Mouse (Mus musculus) activated CD4-positive, CD25-positive, alpha-beta regulatory T cell, adult 4 months (primary cell): Measurements from ENCODE around the gene Npr2. TPM values are rescaled to one million over a fixed set of nuclear protein-coding genes. Genes with fewer than 3 reads are reported as not detected.

Experiments
- ATAC-seq: one replicate; pipeline ENCODE4 v1.8.0; 2017
- polyA plus RNA-seq, 2 experiments: library from polyadenylated mRNA; unstranded; fragments of 100-300 nt; shearing (Covaris generic); gene quantifications; one replicate each; pipeline ENCODE4 v1.2.1; 2017

Npr2 gene
- polyA plus RNA-seq, 2 experiments from 2014 or later: not detected

DNA sequence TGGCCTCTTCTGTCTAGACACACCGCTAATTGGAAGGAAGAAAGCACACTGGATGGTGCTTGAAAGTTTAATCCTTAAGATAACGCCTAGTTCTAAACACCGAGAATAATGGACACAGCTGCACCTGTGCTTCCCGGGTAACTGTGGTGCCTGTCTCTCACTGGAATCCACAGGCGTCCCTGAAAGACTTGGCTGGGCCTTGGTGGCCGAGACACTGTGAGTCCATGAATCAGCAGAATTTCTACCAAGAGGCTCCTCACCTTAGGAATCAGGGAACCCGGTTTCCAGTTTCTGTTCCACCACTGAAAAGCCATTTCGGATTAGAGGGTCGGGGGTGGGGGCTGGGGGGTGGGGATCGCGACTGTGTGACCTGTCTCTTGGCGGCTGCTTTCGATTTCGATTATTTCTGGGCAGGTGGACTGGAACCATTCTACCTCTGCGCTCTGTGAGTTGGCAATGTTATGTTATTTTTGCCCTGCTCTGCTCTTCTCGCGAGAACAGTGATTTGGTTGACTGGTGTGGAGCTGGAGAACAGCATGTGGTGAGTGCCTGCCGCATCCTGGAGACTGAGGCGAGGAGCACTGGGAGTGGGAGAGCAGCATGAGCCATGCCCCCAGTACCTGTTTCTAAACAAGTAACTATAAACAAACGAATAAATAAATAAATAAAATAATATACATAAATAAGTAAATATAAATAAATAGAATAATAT is 2.5 kb upstream of the Npr2 start:
- ATAC-seq: no peak

DNA sequence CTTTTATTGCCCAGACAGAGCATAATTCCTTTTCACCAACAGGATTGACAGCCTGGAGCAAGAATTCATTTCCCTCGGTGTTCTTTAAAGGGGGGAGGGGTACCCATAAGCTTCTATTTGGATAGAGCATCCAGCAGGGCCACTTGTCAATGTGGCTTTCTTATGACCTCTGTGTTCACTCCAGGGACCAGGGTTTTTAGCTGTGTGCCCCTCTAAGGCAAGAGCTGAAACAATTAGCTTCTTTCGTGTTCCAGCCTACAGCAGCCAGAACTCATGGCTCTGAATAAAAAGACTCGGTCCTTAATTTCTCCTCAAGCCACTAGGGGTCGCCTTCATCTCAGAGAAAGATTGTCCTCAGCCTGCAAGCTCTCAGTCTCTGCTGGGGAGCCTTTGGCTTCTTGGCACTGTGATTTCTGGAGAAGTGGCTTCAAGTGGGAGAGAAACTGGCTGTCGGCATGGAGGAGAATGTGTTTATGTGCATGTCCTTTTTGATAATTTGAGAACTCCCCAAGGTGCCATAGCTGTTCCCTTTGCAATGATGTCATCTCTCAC is 1.6 kb upstream of the Npr2 start:
- no peak for ATAC-seq

DNA sequence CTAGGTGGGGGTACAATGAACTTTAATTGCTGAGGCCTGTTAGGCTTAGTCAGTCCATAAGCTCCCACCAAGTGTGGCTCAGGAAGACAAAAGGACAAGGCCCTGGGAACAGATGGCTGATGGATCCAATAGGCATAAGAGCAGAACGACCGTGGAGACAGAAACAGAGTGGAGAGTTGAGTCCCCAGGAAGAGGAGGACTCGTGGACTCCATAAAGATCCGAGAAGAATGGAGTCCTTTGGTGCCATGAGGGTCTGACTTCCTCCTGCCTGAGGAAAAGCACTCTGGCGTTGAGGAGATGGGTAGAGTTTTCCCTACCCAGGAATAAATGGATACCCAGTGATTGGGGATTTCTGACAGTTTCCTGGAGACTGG is 1.1 kb upstream of the Npr2 start:
- no peak for ATAC-seq

DNA sequence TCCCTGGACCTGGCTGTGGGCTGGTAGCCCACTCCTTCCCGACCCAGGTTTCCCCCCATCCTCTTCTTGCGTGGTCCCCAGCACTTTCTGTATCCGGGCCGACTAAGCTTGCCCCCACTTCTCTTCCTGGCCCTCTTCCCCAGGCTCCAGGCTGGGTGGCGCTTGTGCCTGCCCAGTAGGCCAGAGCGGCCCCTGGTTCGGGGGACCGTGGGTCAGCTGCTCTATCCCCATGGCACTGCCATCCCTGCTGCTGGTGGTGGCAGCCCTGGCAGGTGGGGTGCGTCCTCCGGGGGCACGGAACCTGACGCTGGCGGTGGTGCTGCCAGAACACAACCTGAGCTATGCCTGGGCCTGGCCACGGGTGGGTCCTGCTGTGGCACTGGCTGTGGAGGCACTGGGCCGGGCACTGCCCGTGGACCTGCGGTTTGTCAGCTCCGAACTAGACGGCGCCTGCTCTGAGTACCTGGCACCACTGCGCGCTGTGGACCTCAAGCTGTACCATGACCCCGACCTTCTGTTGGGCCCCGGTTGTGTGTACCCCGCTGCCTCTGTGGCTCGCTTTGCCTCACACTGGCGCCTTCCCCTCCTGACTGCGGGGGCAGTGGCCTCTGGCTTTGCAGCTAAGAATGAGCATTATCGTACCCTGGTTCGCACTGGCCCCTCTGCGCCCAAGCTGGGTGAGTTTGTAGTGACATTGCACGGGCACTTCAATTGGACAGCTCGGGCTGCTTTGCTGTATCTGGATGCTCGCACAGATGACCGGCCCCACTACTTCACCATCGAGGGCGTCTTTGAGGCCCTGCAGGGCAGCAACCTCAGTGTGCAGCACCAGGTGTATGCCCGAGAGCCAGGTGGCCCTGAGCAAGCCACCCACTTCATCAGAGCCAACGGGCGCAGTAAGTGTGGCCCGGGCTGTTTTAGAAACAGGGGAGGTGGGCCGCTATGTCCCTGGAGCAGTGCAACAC is 503 bp downstream of the Npr2 start:
- ATAC-seq: no peak

DNA sequence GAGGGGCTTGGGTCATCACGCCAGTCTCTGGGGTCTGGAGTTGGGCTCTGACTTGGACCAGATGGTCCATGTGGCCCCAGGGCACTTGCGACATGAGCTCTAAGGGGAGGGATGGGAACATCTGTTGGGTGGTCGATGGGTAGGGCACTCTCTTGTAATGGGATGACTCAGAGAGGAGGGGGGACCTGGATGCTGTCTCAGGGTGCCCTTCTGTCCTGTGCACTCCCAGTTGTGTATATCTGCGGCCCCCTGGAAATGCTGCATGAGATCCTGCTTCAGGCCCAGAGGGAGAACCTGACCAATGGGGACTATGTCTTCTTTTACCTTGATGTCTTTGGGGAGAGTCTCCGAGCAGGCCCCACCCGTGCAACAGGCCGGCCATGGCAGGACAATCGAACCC is 1.6 kb downstream of the Npr2 start:
- no peak for ATAC-seq

DNA sequence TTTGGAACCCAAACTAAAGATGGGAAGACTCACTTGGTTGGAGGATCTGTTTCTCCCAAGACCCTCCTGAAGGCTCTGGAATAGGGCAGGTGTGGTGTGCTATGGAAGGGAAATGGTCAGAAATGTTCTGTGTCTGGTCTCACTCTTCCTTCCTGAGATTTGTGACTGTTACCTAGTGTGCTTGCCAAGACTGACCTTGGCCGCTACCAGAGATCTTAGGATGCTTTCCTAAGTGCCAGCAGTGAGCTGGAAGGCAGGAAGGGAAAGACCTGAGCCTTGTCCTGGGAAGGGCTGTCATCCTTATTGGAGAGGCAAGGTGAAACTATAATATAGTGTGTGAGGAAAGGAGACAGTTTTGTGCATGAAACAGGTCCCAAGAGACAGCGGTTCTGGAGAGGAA is 2.0 kb downstream of the Npr2 start:
- no peak for ATAC-seq

DNA sequence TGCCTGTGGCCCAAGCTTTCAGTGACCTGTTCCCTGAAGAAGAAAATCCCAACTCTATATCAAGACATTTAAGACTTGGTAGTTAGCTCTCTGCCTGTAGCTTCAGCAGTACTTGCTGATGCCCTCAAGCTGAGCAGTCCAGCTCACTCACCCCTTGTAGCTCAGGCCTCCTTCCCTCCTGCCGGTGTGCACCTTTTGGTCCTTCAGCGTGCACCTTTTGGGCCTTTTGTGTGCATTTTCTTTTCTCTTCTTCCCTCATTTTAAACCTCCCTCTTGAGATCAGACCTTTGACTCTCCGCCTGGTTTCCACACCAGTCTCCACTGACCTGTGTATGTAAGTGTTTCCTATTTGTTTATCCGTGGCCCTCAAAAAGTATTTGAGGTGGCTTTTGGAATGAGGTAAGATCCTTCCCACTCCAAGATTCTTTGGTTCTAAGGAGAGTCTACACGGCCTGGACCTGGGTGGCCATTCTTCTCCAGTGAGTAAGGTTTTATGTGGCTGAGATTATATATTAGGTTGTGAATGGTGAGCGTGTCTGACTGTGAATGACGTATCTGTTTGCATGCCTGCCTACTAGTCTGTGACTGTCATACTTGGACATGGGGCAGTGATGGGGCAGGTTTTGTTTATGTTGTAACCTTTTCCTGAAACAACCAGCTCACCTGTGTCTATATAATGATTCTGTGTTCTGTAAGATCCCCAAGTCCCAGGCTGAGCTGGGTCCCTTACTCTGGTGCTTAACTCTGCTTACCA is 3.1 kb downstream of the Npr2 start:
- ATAC-seq: no peak

DNA sequence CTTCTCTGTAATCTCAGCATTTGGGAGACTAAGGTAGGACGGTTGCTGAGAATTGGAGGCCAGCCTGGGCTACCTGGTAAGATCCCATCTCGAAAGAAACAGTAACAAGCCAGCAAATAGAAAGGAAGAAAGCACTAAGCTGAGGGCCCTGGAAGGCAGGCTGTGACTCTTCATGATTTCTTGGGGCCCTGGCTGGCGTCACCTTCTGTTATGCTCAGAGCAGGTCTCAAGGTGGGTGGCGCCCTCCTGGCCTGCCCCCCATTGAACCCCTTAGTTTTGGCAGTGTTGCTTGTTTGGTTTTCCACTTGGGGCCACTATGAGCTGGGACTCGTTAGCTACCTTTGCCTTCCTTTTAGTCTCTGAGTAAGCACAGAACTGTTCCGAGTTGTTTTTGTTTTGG is 5.0 kb downstream of the Npr2 start:
- no peak for ATAC-seq

DNA sequence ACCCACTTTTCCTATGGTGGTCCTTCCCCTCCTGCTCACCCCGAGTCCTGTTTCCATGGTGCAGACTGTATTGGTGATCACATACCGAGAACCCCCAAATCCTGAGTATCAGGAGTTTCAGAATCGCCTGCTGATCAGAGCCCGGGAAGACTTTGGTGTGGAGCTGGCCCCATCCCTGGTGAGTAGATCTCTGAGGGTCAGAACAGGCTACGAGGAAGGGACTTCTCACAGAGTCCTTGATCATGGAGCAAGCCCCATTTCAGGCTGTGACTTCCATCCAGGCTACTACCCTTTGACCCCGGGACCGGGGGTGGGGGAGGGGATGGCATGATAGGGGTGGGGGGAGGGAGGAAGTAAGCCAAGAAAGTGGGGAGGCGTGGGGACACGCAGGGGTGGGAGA is 8.3 kb downstream of the Npr2 start:
- ATAC-seq: no peak

DNA sequence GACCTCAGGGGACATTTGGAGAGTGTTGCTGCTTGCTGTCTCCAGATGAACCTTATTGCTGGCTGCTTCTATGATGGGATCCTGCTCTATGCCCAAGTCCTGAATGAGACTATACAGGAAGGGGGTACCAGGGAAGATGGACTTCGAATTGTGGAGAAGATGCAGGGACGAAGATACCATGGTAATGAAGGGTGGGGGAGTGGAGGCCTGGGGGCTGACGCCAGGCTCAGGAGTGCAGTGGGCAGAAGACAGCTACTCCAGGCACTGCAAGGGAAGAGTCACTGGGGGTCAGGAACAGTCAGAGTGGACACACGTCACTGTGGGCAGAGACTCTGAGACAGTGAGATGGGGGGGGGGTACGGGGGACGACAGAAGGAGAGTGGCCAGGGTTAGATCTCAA is 8.8 kb downstream of the Npr2 start:
- ATAC-seq: no peak

DNA sequence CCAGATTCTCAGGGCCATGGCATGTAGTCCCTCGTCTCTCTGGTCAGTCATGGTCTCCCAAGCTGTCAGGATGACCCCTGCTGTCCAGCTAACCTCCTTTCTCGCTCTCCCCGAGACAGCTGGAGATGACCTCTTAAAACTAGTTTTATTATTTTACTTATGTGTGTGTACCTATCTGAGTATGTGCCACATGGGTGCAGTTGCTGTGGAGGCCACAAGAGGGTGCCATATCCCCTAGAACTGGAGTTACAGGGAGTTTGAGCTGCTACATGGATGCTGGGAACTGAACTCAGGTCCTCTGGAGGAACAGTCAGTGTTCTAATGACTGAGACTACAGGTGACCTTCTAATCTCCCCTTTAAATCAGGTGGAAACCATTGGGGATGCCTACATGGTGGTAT is 18.0 kb downstream of the Npr2 start:
- ATAC-seq: no peak

DNA sequence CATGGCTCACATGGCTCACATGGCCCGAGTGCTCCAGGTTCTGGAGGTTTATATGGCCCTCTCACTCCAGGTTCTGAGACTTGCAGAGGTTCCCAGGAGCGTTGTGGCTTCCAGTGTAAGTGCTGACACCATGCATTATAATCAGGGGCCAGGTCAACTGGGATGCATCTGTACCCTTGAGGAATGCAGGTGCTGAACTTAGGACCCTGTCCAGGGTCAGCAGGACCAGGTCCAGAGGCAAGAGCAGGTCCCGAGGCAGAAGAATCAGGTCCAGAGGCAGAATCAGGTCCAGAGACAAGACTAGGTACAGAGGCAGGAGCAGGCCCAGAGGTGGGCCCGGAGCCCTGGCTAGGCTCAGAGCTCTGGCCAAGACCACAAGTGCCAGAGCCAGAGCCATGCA is 21.0 kb downstream of the Npr2 start:
- no peak for ATAC-seq

DNA sequence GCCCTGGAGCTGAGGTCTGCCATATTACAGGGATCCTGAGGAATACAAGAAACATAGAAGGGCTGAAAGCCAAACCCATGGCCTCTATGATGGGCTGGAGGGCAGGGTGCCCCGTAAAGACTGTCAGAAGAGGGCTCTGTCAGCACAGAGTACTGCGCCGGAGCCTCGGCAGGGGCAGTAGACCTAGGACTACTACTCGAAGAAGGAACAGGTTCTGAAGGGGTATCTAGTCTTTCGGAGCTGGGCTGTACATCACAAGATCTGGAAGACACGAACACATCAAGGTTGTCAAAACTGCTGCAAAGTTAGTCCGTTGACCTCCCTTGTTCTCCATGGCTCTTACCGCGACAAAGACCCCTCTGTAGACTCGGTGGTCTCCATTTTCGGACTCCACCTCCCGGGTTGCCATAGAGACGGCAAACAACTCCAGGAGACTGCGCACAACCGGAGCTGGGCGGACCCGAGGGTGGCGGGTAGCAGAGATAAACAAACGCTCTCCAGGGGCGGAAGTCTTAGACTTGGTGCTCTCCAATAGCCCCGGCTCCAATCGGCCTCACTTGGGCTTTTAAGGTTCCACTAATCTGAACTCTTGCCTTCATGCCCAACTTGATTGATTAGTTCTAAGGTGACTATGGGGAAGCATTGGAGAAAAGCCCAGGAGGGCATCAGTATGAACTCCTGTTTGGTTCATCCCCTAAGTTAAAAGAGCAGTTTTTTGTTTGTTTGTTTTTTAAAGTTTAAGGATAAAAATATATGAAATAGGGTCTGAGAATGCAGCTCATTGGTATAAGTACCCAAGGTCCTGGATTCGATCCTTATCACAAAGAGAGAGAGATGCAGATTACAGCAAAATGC is 21.7 kb downstream of the Npr2 start, which contains the start of gene Spag8:
Spag8 (minus strand) TSS at position 434 of the 855 bp plus-strand sequence.
- no peak for ATAC-seq

DNA sequence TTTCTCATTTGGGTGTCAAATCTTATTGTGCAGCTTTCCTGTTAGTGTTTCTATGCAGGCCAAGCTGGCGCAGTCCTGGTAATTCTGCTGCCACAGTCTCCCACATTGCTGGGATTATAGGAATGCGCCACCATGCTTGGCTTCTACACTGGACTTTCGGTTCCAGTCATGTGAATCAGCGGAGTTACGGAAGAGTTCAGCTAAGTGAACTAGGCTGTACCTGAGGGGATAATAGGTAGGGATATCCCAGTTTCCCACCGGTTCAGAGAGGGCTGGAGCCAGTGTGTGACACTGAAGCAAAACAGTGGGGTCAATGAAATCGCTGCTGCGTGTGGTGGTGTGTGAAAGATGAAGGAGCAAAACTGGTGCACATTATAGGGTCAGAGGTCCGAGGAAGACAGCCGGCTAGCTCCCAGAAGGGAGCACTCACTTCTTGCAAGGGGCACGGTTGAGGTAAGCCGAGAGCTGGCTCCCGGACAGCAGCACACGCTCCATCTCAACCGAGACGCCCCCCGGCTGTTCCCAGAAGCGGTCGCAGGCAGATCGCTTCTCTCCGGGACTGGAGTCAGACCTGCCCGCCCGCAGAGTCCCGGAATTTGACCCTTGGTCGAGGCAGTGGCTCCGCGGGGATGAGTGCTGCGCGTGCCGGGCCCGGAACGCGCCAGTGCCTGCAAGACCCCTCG is 24.1 kb downstream of the Npr2 start:
- ATAC-seq: peak; percentile 4

DNA sequence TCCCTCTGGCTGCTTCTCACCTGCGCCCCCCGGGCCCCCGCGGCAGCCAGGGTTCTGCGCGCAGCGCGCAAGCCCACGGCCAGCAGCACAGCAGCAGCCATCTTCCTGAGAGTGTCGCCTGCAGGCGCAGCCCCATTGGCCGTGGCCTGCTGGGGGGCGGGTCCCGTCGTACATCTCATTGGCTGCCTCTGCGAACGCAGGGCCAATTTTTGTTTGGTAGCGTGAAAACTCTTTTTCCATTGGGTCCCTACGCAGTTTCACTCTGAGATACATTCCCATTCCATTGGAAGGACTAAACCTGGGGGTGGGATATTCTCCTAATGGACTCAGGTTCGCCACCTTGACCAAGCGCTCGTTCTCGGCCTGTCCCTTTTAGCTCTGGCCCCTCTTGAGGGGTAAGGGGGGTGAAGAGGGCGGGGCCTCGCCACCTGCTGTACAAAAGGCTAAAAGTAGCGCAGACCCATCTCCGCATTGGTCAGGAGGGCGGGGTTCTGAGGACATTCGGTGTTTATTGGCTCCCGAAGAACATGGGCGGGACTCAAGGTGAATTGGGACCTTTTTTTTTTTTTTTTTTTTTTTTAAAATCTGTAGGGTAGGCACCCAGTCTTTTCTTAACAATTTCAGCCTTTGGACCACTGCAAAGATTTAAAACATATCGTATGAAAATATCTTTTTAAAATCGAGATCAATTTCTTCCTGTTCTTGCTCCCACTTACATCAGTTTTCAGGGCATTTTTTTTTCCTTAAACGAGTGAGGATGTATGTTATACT is 24.8 kb downstream of the Npr2 start, which contains the start of gene Hint2:
Hint2 (minus strand) TSS at position 128 of the 771 bp plus-strand sequence.
- peak; percentile 96 for ATAC-seq

DNA sequence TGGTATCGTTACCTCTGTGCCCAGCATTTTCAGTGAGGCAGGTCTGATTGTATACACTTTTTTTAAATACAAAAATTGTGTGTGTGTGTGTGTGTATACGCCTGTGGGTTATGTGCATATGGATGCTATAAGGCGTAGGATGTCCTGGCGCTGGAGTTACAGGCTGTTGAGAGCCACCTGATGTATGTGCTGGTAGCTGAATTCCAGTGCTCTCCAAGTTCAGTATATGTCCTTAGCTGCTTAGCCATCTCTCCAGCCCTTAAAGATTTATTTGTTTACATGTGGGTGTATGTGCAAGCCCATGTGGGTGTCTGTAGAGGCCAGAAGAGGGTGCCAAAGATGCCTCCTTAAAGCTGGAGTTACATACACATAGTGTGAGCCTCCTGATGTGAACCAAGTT is 25.4 kb downstream of the Npr2 start:
- no peak for ATAC-seq

DNA sequence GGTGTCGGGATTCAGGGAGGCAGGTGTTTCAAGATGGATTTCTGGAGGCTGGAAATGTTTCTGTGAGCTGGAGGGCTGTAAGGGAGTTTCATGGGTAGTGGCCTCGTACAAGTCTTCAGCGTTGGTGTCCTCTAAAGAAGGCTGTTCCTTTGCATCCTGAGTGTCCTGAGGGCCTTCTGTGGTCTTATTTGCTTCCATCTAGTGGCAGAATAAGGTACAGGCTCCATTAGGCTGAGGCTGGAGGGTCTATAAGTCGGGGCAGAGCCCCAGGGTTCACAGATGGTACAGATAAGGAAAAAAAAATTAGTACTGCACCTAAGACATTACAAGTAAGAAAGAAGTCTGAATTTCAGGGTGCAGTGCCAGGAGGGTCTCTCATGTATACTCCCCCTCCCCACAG is 34.7 kb downstream of the Npr2 start:
- no peak for ATAC-seq

DNA sequence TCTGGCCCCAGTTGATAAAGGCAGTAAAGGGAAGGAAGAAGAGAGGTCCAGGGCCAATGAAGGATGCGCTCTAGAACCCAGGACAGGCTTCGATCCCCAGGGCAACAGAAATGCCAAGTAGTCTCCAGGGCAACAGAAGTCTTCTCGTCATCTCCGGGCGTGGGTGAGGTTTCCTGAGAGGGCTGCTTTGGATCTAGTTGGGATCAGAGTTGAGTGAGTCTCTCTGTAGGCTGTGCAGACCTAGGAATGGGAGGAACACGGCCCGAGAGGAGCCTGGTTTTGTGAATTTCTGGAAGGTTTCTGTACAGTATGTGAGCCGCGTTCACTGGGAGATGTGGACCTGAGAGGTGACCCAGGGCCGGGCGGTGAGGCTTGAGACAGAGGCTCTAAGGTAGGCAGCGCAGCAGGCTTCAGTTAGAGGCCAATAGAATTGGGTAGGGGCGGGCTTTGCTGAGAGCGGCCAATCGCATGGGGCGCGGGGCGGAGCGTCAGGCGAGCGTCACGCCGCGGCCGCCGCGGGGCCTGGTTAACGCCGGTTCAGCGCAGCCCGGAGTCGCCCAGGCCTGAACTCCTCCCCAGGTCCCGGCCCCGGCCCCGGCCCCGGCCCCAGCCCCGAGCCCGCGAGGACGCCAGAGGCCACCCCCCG is 37.2 kb downstream of the Npr2 start, which contains the start of the genes Tmem8b and Fam221b:
Tmem8b (plus strand) TSS at position 190 of the 646 bp plus-strand sequence.
Fam221b (minus strand) TSS at position 364 of the 646 bp plus-strand sequence.
- peak; percentile 97 for ATAC-seq

DNA sequence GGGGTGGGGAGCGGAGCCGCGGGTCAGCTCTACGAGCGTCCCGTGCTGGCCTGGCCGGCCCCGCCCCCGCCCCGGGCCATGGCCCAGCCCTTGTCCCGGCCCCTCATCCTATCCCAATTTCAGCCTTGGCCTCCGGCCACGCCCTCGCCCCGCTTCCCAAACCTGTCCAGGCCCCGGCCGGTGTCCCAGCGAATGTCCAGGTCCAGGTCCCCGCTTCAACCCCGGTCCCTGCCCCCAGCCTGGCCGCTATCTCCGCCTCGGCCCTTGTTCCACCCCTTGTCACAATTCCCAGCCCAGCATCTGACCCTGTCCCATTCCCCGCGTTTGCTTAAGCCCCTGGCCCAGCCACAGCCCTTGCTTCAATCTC is 37.7 kb downstream of the Npr2 start:
- ATAC-seq: no peak

DNA sequence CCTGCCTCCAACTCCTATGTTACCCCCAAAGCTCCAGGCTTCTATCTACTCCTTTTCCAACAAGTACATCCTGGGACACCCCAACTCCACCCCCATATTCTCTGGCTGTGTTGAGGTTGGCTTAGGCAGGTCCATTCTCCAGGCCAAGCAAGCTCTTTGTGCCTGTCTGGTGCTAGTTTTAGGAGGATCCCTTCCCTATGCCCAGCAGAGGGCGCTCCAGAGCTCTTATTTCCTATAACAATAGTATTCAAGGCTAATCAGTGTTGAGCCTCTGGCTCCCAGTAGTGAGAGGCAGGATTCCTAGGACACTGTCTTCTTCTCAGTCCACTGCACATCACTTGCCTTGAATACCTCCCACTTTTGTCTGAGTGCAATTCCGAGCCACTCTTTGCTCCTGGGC is 40.3 kb downstream of the Npr2 start:
- ATAC-seq: no peak
